Mouse (Mus musculus) kidney, postnatal 0 days (tissue): ENCODE measurements around the gene Kcnab3. TPM values are rescaled to one million over a fixed set of nuclear protein-coding genes. Genes with fewer than 3 reads are reported as not detected.

ENCODE experiments used
- ATAC-seq: fragments of 200-750 bp; cut with Nextera tagmentation; replicated peaks from 2 replicates; pipeline ENCODE4 v1.8.0; 2017; ENCODE audit warnings: low read depth, moderate number of reproducible peaks, moderate TSS enrichment, moderate library complexity; ENCODE audit not compliant: low FRiP score
- DNase-seq: peaks from one replicate; pipeline ENCODE4 v3.0.0-alpha.2; 2016; ENCODE audit warnings: low spot score
- H3K27ac ChIP-seq: fragments of 300-500 bp; sonication (generic); 2 replicates; pipeline ENCODE4 v1.5.1; 2014; ENCODE audit warnings: mild to moderate bottlenecking
- H3K27me3 ChIP-seq: fragments of 300-500 bp; sonication (generic); 2 replicates; pipeline ENCODE4 v1.6.1; 2014; ENCODE audit warnings: low read length, mixed read lengths; ENCODE audit not compliant: insufficient read depth
- H3K36me3 ChIP-seq: fragments of 300-500 bp; sonication (generic); 2 replicates; pipeline ENCODE4 v1.6.1; 2014; ENCODE audit warnings: low read length, mixed read lengths; ENCODE audit not compliant: insufficient read depth
- H3K4me1 ChIP-seq: fragments of 300-500 bp; sonication (generic); replicated peaks from 2 replicates; pipeline ENCODE4 v1.6.1; 2014; ENCODE audit warnings: antibody characterized with exemption, low read length, mixed read lengths; ENCODE audit not compliant: insufficient read depth
- H3K4me2 ChIP-seq: fragments of 300-500 bp; sonication (generic); 2 replicates; pipeline ENCODE4 v1.6.1; 2014; ENCODE audit warnings: mild to moderate bottlenecking, low read length, moderate library complexity, mixed read lengths
- H3K4me3 ChIP-seq: fragments of 300-500 bp; sonication (generic); replicated peaks from 2 replicates; pipeline ENCODE4 v1.5.1; 2014; ENCODE audit warnings: low read depth, low read length
- H3K9ac ChIP-seq: fragments of 300-500 bp; sonication (generic); 2 replicates; pipeline ENCODE4 v1.6.1; 2014; ENCODE audit warnings: low read depth, low read length
- H3K9me3 ChIP-seq: fragments of 300-500 bp; sonication (generic); replicated peaks from 2 replicates; pipeline ENCODE4 v1.6.1; 2016; ENCODE audit warnings: low read length, inconsistent platforms, mixed read lengths
- CTCF ChIP-seq: IDR thresholded peaks from 2 replicates; pipeline ENCODE4 v1.5.1; 2016; ENCODE audit warnings: antibody characterized with exemption, low read depth, mild to moderate bottlenecking, moderate library complexity
- WGBS: fragments of 180-500 bp; shearing (Covaris S2); extraction: QIAGEN DNeasy Blood & Tissue Kit; methylation state at CpG from one replicate; pipeline ENCODE4 v1.1.7; 2014; 5-methylcytosine and 5-hydroxymethylcytosine counted together
- polyA plus RNA-seq: library from polyadenylated mRNA; unstranded; fragments of >200 nt; fragmentation: Nextera tagmentation; extraction: Ambion mirVana; gene quantifications from 2 replicates; pipeline ENCODE4 v1.2.1, GENCODE M21; 2015

The Kcnab3 gene
- polyA plus RNA-seq, 1 experiment from 2014 or later = 2.8 TPM

GRCm38 (mm10) chr11:69362479-69362878, 36.4 kb downstream of the Kcnab3 start:
- Histone ChIP-seq H3K4me2 (no peak overlapping the region), H3K4me1 (peaks cover 26% of the 10 kb centered on the region), H3K9ac (no peak overlapping the region), H3K36me3 (peaks cover 50% of the 10 kb centered on the region), H3K4me3 (no peak overlapping the region), H3K9me3 (no peaks in the 10 kb centered on the region), H3K27me3 (no peaks in the 10 kb centered on the region), H3K27ac (no peak overlapping the region)
- peak; percentile 68 for DNase-seq
- 73% methylated on average over 2 of the region's 2 CpGs for WGBS
- TF ChIP-seq CTCF = peak; percentile 52
- ATAC-seq = no peak

GRCm38 (mm10) chr11:69364376-69364775, 38.3 kb downstream of the Kcnab3 start:
- Histone ChIP-seq H3K36me3 (peaks cover 34% of the 10 kb centered on the region), H3K27ac (peak overlapping the region; percentile 100), H3K9me3 (no peaks in the 10 kb centered on the region), H3K9ac (0 out of 2 replicates have a peak overlapping the region, but pooled peaks have one; percentile 18), H3K4me1 (peaks cover 26% of the 10 kb centered on the region), H3K4me3 (peak overlapping the region; percentile 20; the same call in 1 of the 2 replicates), H3K4me2 (peak overlapping the region; percentile 89), H3K27me3 (no peaks in the 10 kb centered on the region)
- ATAC-seq (no peak), DNase-seq (no peak)
- TF ChIP-seq CTCF = no peak
- 27% methylated on average over 8 of the region's 8 CpGs for WGBS

- ATAC-seq = peak; percentile 61
- WGBS = 0% methylated on average over 6 of the region's 6 CpGs
- H3K9me3 ChIP-seq = no peaks in the 10 kb centered on the region
- H3K36me3 ChIP-seq = peaks cover 29% of the 10 kb centered on the region
- peak overlapping the region; percentile 100 for H3K27ac ChIP-seq
- H3K4me3 ChIP-seq = peak overlapping the region; percentile 20; the same call in 1 of the 2 replicates
- H3K27me3 ChIP-seq = no peaks in the 10 kb centered on the region
- no peak for TF ChIP-seq CTCF
- DNase-seq = peak; percentile 95
- H3K4me1 ChIP-seq = peaks cover 26% of the 10 kb centered on the region
- H3K4me2 ChIP-seq = peak overlapping the region; percentile 89
- peak overlapping the region; percentile 61 for H3K9ac ChIP-seq
Observed at GRCm38 (mm10) chr11:69364910-69365309, 38.9 kb downstream of the Kcnab3 start.

GRCm38 (mm10) chr11:69365722-69366121, 39.7 kb downstream of the Kcnab3 start:
- Histone ChIP-seq H3K4me3 (peak overlapping the region; percentile 99), H3K9me3 (no peaks in the 10 kb centered on the region), H3K9ac (peak overlapping the region; percentile 61), H3K27me3 (no peaks in the 10 kb centered on the region), H3K4me2 (peak overlapping the region; percentile 89), H3K4me1 (peaks cover 26% of the 10 kb centered on the region), H3K27ac (peak overlapping the region; percentile 100), H3K36me3 (peaks cover 21% of the 10 kb centered on the region)
- no peak for DNase-seq
- no peak for TF ChIP-seq CTCF
- no peak for ATAC-seq
- WGBS = 13% methylated on average over 6 of the region's 6 CpGs

- H3K4me2 ChIP-seq = peak overlapping the region; percentile 89
- peak overlapping the region; percentile 100 for H3K27ac ChIP-seq
- ATAC-seq (peak; percentile 72), DNase-seq (peak; percentile 100)
- peak overlapping the region; percentile 99 for H3K4me3 ChIP-seq
- H3K4me1 ChIP-seq = peaks cover 31% of the 10 kb centered on the region
- H3K9me3 ChIP-seq = no peaks in the 10 kb centered on the region
- peak overlapping the region; percentile 61 for H3K9ac ChIP-seq
- no peaks in the 10 kb centered on the region for H3K27me3 ChIP-seq
- peak; percentile 20 for TF ChIP-seq CTCF
- WGBS = under 1% methylated on average over 26 of the region's 26 CpGs
- H3K36me3 ChIP-seq = peaks cover 15% of the 10 kb centered on the region
Observed at GRCm38 (mm10) chr11:69366157-69366854, 40.2 kb downstream of the Kcnab3 start.

- DNase-seq = peak; percentile 57
- H3K4me1 ChIP-seq = peaks cover 38% of the 10 kb centered on the region
Observed at GRCm38 (mm10) chr11:69366855-69367615, 41.0 kb downstream of the Kcnab3 start.

More at GRCm38 (mm10) chr11:69366855-69367615, 41.0 kb downstream of the Kcnab3 start:
- peak overlapping the region; percentile 100 for H3K9ac ChIP-seq
- peak overlapping the region; percentile 89 for H3K4me2 ChIP-seq
- H3K9me3 ChIP-seq = no peaks in the 10 kb centered on the region
- peak overlapping the region; percentile 99 for H3K4me3 ChIP-seq
- H3K36me3 ChIP-seq = peaks cover 8% of the 10 kb centered on the region; the same call in 1 of the 2 replicates
- H3K27me3 ChIP-seq = no peaks in the 10 kb centered on the region
- ATAC-seq = no peak
- WGBS = 1% methylated on average over 22 of the region's 22 CpGs
- TF ChIP-seq CTCF = peak; percentile 22; the same call in 1 of the 2 replicates
- H3K27ac ChIP-seq = peak overlapping the region; percentile 100
